Mouse (Mus musculus) kidney, embryonic 14.5 days (tissue): ENCODE measurements around the gene Zan. TPM values are rescaled to one million over a fixed set of nuclear protein-coding genes. Genes with fewer than 3 reads are reported as not detected.
A peak's percentile ranks its signal among the peaks of the same experiment; 100 is the strongest.

Source experiments
- ATAC-seq: fragments of 200-750 bp; cut with Nextera tagmentation; 2 replicates; pipeline ENCODE4 v1.8.0; 2017; ENCODE audit warnings: moderate number of reproducible peaks, mild to moderate bottlenecking, moderate TSS enrichment, moderate library complexity; ENCODE audit not compliant: low FRiP score, low TSS enrichment
- H3K27ac ChIP-seq: fragments of 300-500 bp; sonication (generic); 2 replicates; pipeline ENCODE4 v1.5.1; 2014; ENCODE audit warnings: low read depth, mild to moderate bottlenecking, low read length, moderate library complexity, mixed read lengths
- H3K27me3 ChIP-seq: fragments of 300-500 bp; sonication (generic); 2 replicates; pipeline ENCODE4 v1.6.1; 2014; ENCODE audit warnings: mild to moderate bottlenecking, low read length; ENCODE audit not compliant: control insufficient read depth, insufficient read depth
- H3K36me3 ChIP-seq: fragments of 300-500 bp; sonication (generic); 2 replicates; pipeline ENCODE4 v1.6.1; 2014; ENCODE audit warnings: low read length, mixed read lengths; ENCODE audit not compliant: control insufficient read depth, insufficient read depth
- H3K4me1 ChIP-seq: fragments of 300-500 bp; sonication (generic); 2 replicates; pipeline ENCODE4 v1.6.1; 2014; ENCODE audit warnings: low read length, mixed read lengths; ENCODE audit not compliant: control insufficient read depth, insufficient read depth
- H3K4me2 ChIP-seq: fragments of 300-500 bp; sonication (generic); replicated peaks from 2 replicates; pipeline ENCODE4 v1.6.1; 2014; ENCODE audit warnings: low read depth, mild to moderate bottlenecking, low read length
- H3K4me3 ChIP-seq: fragments of 300-500 bp; sonication (generic); 2 replicates; pipeline ENCODE4 v1.5.1; 2014; ENCODE audit warnings: mild to moderate bottlenecking, low read length
- H3K9ac ChIP-seq: fragments of 300-500 bp; sonication (generic); 2 replicates; pipeline ENCODE4 v1.6.1; 2014; ENCODE audit warnings: low read depth, mild to moderate bottlenecking, low read length, moderate library complexity
- H3K9me3 ChIP-seq: fragments of 300-500 bp; sonication (generic); 2 replicates; pipeline ENCODE4 v1.6.1; 2016; ENCODE audit warnings: low read length; ENCODE audit not compliant: control insufficient read depth
- WGBS: fragments of 180-500 bp; shearing (Covaris S2); extraction: QIAGEN DNeasy Blood & Tissue Kit; methylation state at CpG from one replicate; pipeline ENCODE4 v1.1.7; 2014; 5-methylcytosine and 5-hydroxymethylcytosine counted together
- polyA plus RNA-seq: library from polyadenylated mRNA; unstranded; fragments of >200 nt; fragmentation: Nextera tagmentation; extraction: Ambion mirVana; gene quantifications from 2 replicates; pipeline ENCODE4 v1.2.1, GENCODE M21; 2014

Zan gene
- polyA plus RNA-seq, 1 experiment from 2014 or later, result 0.60 TPM

GRCm38 (mm10) chr5:137504041-137504440, 27.2 kb upstream of the Zan start:
- peaks cover 6% of the 10 kb centered on the region; the same call in 1 of the 2 replicates for H3K36me3 ChIP-seq
- no peaks in the 10 kb centered on the region for H3K9me3 ChIP-seq
- H3K27me3 ChIP-seq, result no peaks in the 10 kb centered on the region
- H3K4me2 ChIP-seq, result no peak overlapping the region
- 83% methylated on average over 6 of the region's 6 CpGs for WGBS
- H3K27ac ChIP-seq, result no peak overlapping the region
- H3K4me1 ChIP-seq, result peaks cover 10% of the 10 kb centered on the region
- ATAC-seq, result no peak
- no peak overlapping the region for H3K4me3 ChIP-seq
- H3K9ac ChIP-seq, result no peak overlapping the region

DNA sequence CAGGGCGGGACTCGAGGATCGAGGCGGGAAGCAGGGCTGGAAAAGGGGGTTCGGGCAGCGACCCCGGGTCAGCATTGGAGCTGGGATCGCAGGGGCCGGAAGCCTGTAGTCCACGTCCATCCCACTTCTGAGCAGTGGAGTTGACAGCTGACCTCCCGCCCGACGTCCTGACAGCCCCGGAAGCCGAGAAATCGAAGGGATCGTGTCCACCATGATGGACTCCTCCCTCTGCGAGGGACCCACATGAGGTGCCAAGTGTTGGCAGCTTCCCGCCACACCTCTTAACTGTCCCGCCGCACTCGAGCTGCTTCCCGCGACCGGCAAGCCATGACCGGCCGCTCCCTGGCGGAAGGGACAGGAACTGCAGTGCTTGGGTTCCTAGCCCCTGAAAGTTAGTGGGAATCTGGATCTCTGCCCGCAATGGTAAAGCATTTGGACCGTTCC, 25.8 kb upstream of the Zan start:
- ATAC-seq, result peak; percentile 89
- H3K27ac ChIP-seq, result peak overlapping the region; percentile 65
- WGBS, result 0% methylated on average over 30 of the region's 30 CpGs

GRCm38 (mm10) chr5:137501709-137502666, 25.1 kb upstream of the Zan start, which contains the start of gene Pop7:
Gene Pop7, minus strand, starts transcription at chr5:137502518.
- WGBS, result 2% methylated on average over 64 of the region's 64 CpGs
- Histone ChIP-seq H3K4me1 (peaks cover 10% of the 10 kb centered on the region), H3K27ac (peak within 1 kb of the TSS; percentile 92), H3K9ac (peak within 1 kb of the TSS; percentile 80), H3K36me3 (peaks cover 6% of the 10 kb centered on the region; the same call in 1 of the 2 replicates), H3K27me3 (no peaks in the 10 kb centered on the region), H3K4me2 (peak within 1 kb of the TSS; percentile 82), H3K4me3 (peak within 1 kb of the TSS; percentile 50), H3K9me3 (no peaks in the 10 kb centered on the region)
- peak; percentile 96 for ATAC-seq

More for the DNA sequence above, 25.8 kb upstream of the Zan start:
- H3K36me3 ChIP-seq, result peaks cover 6% of the 10 kb centered on the region; the same call in 1 of the 2 replicates
- H3K9me3 ChIP-seq, result no peaks in the 10 kb centered on the region
- H3K9ac ChIP-seq, result peak overlapping the region; percentile 80; the same call in 1 of the 2 replicates
- H3K27me3 ChIP-seq, result no peaks in the 10 kb centered on the region
- H3K4me3 ChIP-seq, result peak overlapping the region; percentile 50
- H3K4me1 ChIP-seq, result peaks cover 10% of the 10 kb centered on the region
- peak overlapping the region; percentile 52 for H3K4me2 ChIP-seq

GRCm38 (mm10) chr5:137500186-137500585, 23.3 kb upstream of the Zan start:
- H3K9ac ChIP-seq, result no peak overlapping the region
- 90% methylated on average over 7 of the region's 7 CpGs for WGBS

GRCm38 (mm10) chr5:137493831-137494230, 17.0 kb upstream of the Zan start:
- Histone ChIP-seq H3K27me3 (no peaks in the 10 kb centered on the region), H3K9ac (no peak overlapping the region), H3K9me3 (no peaks in the 10 kb centered on the region), H3K27ac (no peak overlapping the region), H3K4me1 (peaks cover 4% of the 10 kb centered on the region; the same call in 1 of the 2 replicates), H3K4me2 (no peak overlapping the region), H3K4me3 (no peak overlapping the region), H3K36me3 (no peaks in the 10 kb centered on the region)
- WGBS, result 56% methylated on average over 13 of the region's 13 CpGs
- ATAC-seq, result no peak

More at GRCm38 (mm10) chr5:137500186-137500585, 23.3 kb upstream of the Zan start:
- H3K4me3 ChIP-seq, result no peak overlapping the region
- peaks cover 6% of the 10 kb centered on the region; the same call in 1 of the 2 replicates for H3K36me3 ChIP-seq
- peaks cover 10% of the 10 kb centered on the region for H3K4me1 ChIP-seq
- no peak for ATAC-seq
- H3K9me3 ChIP-seq, result no peaks in the 10 kb centered on the region
- no peaks in the 10 kb centered on the region for H3K27me3 ChIP-seq
- H3K4me2 ChIP-seq, result no peak overlapping the region
- H3K27ac ChIP-seq, result no peak overlapping the region

GRCm38 (mm10) chr5:137491559-137491958, 14.7 kb upstream of the Zan start:
- WGBS, result 36% methylated on average over 4 of the region's 4 CpGs
- no peak overlapping the region for H3K27ac ChIP-seq
- ATAC-seq, result no peak

GRCm38 (mm10) chr5:137487616-137488015, 10.8 kb upstream of the Zan start:
- Histone ChIP-seq H3K4me2 (no peak overlapping the region), H3K4me1 (peaks cover 4% of the 10 kb centered on the region; the same call in 1 of the 2 replicates), H3K9ac (no peak overlapping the region), H3K4me3 (no peak overlapping the region), H3K27ac (no peak overlapping the region), H3K36me3 (no peaks in the 10 kb centered on the region), H3K27me3 (0 out of 2 replicates have a peak, but pooled peaks cover 8% of the 10 kb centered on the region), H3K9me3 (no peaks in the 10 kb centered on the region)
- WGBS, result 85% methylated on average over 7 of the region's 7 CpGs
- ATAC-seq, result no peak

More at GRCm38 (mm10) chr5:137491559-137491958, 14.7 kb upstream of the Zan start:
- H3K4me1 ChIP-seq, result peaks cover 4% of the 10 kb centered on the region; the same call in 1 of the 2 replicates
- no peak overlapping the region for H3K9ac ChIP-seq
- H3K4me3 ChIP-seq, result no peak overlapping the region
- H3K9me3 ChIP-seq, result no peaks in the 10 kb centered on the region
- no peak overlapping the region for H3K4me2 ChIP-seq
- H3K27me3 ChIP-seq, result 0 out of 2 replicates have a peak, but pooled peaks cover under 1% of the 10 kb centered on the region
- H3K36me3 ChIP-seq, result no peaks in the 10 kb centered on the region

GRCm38 (mm10) chr5:137485851-137486155, 8.9 kb upstream of the Zan start:
- Histone ChIP-seq H3K4me1 (no peaks in the 10 kb centered on the region), H3K9ac (peak overlapping the region; percentile 9)

More at GRCm38 (mm10) chr5:137485851-137486155, 8.9 kb upstream of the Zan start:
- 0 out of 2 replicates have a peak, but pooled peaks have one; percentile 21 for ATAC-seq
- Histone ChIP-seq H3K36me3 (no peaks in the 10 kb centered on the region), H3K27ac (no peak overlapping the region), H3K4me2 (peak overlapping the region; percentile 47), H3K9me3 (no peaks in the 10 kb centered on the region), H3K27me3 (0 out of 2 replicates have a peak, but pooled peaks cover 8% of the 10 kb centered on the region), H3K4me3 (peak overlapping the region; percentile 27)
- WGBS, result 3% methylated on average over 17 of the region's 17 CpGs
